Mouse (Mus musculus) lung, adult 10 weeks (tissue): ENCODE results near the gene Gm6871. TPM values are rescaled to one million over a fixed set of nuclear protein-coding genes. Genes with fewer than 3 reads are reported as not detected.

Source experiments
- polyA plus RNA-seq: library from polyadenylated mRNA; stranded (reverse); fragments of 350-450 nt; fragmentation: Illumina TruSeq; extraction: RNeasy Lipid Tissue Mini Kit (QIAGEN cat#74804); gene quantifications from one replicate; pipeline ENCODE4 v1.2.3, GENCODE M21; 2014; ENCODE audit warnings: low read depth, low replicate concordance; ENCODE audit not compliant: insufficient read depth

The Gm6871 gene
- not detected for polyA plus RNA-seq

GRCm38 (mm10) chr7:41573562-41573961, at the start of gene Gm6871:
Gene Gm6871, minus strand, starts transcription at chr7:41573662.

GRCm38 (mm10) chr7:41599034-41599813, 25.8 kb upstream of the Gm6871 start, which contains the start of gene 2610021A01Rik:
Gene 2610021A01Rik, plus strand, starts transcription at chr7:41599230.

GRCm38 (mm10) chr7:41499389-41500049, 73.9 kb downstream of the Gm6871 start, which contains the start of the genes Gm20449 and AW146154:
Gene Gm20449, minus strand, starts transcription at chr7:41499417.
Gene AW146154, minus strand, starts transcription at chr7:41499890.

Other genes with a start within 250 kb of the Gm6871 start
- 8.5 TPM for gene AI987944, start 180.3 kb downstream of the Gm6871 start, polyA plus RNA-seq
- 0.11 TPM for gene Vmn2r57, start 125.0 kb downstream of the Gm6871 start, polyA plus RNA-seq
- gene Gm20449, start 74.2 kb downstream of the Gm6871 start, polyA plus RNA-seq, result not detected
- gene AW146154, start 73.8 kb downstream of the Gm6871 start, polyA plus RNA-seq, result 4.5 TPM
- gene 2610021A01Rik, start 25.6 kb upstream of the Gm6871 start, polyA plus RNA-seq, result 4.2 TPM
- gene Zfp788, start 59.5 kb upstream of the Gm6871 start, polyA plus RNA-seq, result 6.1 TPM